ENCODE assay signal across 10 mouse cellular contexts in genomic region chr11:31168831-31169160, GRCm38 (mm10). TPM values are rescaled to one million over a fixed set of nuclear protein-coding genes. Genes with fewer than 3 reads are reported as not detected.
DNase-seq lines count a peak whose midpoint lies in the region; ATAC-seq and TF ChIP-seq lines count a peak whose summit lies in the region.
"Had no signal": no experiment of that assay in that cellular context is flagged by ENCODE, and none has a peak within 500 bp of the region (broad histone marks: within the 10 kb centered on the region; RNA-seq: fewer than 3 reads in every experiment).

No protein-coding gene starts in this region.

- H3K4me2 ChIP-seq in forebrain, postnatal 0 days (ENCODE audit: low read depth): peak overlapping the region; percentile 54
- H3K4me2 ChIP-seq in liver, embryonic 13.5 days: peak overlapping the region; percentile 49; the same call in 1 of the 2 replicates

- peaks cover 20% of the 10 kb centered on the region for H3K9me3 ChIP-seq in E14TG2a.4 (ENCODE audit: low read length)
- no peaks in the 10 kb centered on the region for H3K9me3 ChIP-seq in forebrain, postnatal 0 days (ENCODE audit: low read length)
- no peaks in the 10 kb centered on the region for H3K9me3 ChIP-seq in liver, embryonic 13.5 days (replicated peaks)

- peaks cover 7% of the 10 kb centered on the region; the same call in 1 of the 2 replicates for H3K4me1 ChIP-seq in E14TG2a.4 (replicated peaks; ENCODE audit: low read depth, low read length)
- no peaks in the 10 kb centered on the region for H3K4me1 ChIP-seq in forebrain, postnatal 0 days (ENCODE audit: insufficient read depth)
- H3K4me1 ChIP-seq in liver, embryonic 13.5 days (replicated peaks): peaks cover 11% of the 10 kb centered on the region; the same call in 1 of the 2 replicates

- ATAC-seq in forebrain, postnatal 0 days: no peak
- ATAC-seq in liver, embryonic 13.5 days (ENCODE audit: low read depth): no peak

- H3K27ac ChIP-seq in forebrain, postnatal 0 days (ENCODE audit: low read depth, low read length): no peak overlapping the region
- H3K27ac ChIP-seq in liver, embryonic 13.5 days: no peak overlapping the region

- H3K4me3 ChIP-seq in E14TG2a.4 (replicated peaks; ENCODE audit: low read length): peak overlapping the region; percentile 68; the same call in 1 of the 2 replicates
- peak overlapping the region; percentile 35 for H3K4me3 ChIP-seq in forebrain, postnatal 0 days (ENCODE audit: low read depth, low read length)
- peak overlapping the region; percentile 37; the same call in 1 of the 2 replicates for H3K4me3 ChIP-seq in liver, embryonic 13.5 days (replicated peaks)

- H3K9ac ChIP-seq in forebrain, postnatal 0 days: no peak overlapping the region
- H3K9ac ChIP-seq in liver, embryonic 13.5 days: no peak overlapping the region

- TF ChIP-seq CTCF in E14TG2a.4 (conservative IDR thresholded peaks at IDR 0.05; ENCODE audit: low read length): no peak
- TF ChIP-seq CTCF in forebrain, postnatal 0 days (IDR thresholded peaks at IDR 0.05; ENCODE audit: low read depth): no peak

- peak; percentile 9 for DNase-seq in 3T3-L1 (ENCODE audit: low read depth, low spot score)
- DNase-seq in forebrain, postnatal 0 days: peak; percentile 7
- no peak for DNase-seq in liver, embryonic 13.5 days
- DNase-seq in thymus, postnatal 25 days: no peak
- no peak for DNase-seq in cerebellum, postnatal 14 days
- DNase-seq in right cerebral cortex, postnatal 4 days: no peak
- no peak for DNase-seq in left cerebral cortex, adult 11 months (ENCODE audit: low spot score)

- no peaks in the 10 kb centered on the region for H3K36me3 ChIP-seq in E14TG2a.4 (ENCODE audit: insufficient read depth, low read length)
- no peaks in the 10 kb centered on the region for H3K36me3 ChIP-seq in forebrain, postnatal 0 days (ENCODE audit: insufficient read depth)
- no peaks in the 10 kb centered on the region for H3K36me3 ChIP-seq in liver, embryonic 13.5 days

- 35% methylated on average over 2 of the region's 2 CpGs for WGBS in forebrain, postnatal 0 days
- WGBS in liver, embryonic 13.5 days (ENCODE audit: insufficient replicate concordance): 34% methylated on average over 2 of the region's 2 CpGs

- no peaks in the 10 kb centered on the region for H3K27me3 ChIP-seq in E14TG2a.4 (ENCODE audit: insufficient read depth, low read length)
- H3K27me3 ChIP-seq in forebrain, postnatal 0 days (ENCODE audit: insufficient read depth, low read length): no peaks in the 10 kb centered on the region
- no peaks in the 10 kb centered on the region for H3K27me3 ChIP-seq in liver, embryonic 13.5 days

RNA-seq across cellular contexts. Expression of gene Gm17332, which starts 13.5 kb away (rescaled TPM):
- total RNA-seq in forebrain, postnatal 0 days (2014; rRNA removed): not detected in 2 replicates
- not detected in 2 replicates for polyA plus RNA-seq in forebrain, postnatal 0 days (2015; fragmentation: Nextera tagmentation; extraction: Ambion mirVana)
- not detected in 2 replicates for polyA plus RNA-seq in liver, embryonic 13.5 days (2015; fragmentation: Nextera tagmentation; extraction: Ambion mirVana)
- total RNA-seq: layer of hippocampus, adult 18-20 months had no signal
- polyA plus RNA-seq: brain, embryonic 14.5 days had no signal

Comparison
In these comparisons a context has a peak if more than half of its experiments do, and no peak if none do; other contexts are left out.
1. DNase-seq: peak in 3T3-L1 (single experiment) and forebrain, postnatal 0 days (single experiment); none in liver, embryonic 13.5 days (single experiment), thymus, postnatal 25 days (single experiment), cerebellum, postnatal 14 days (0 of 2), right cerebral cortex, postnatal 4 days (single experiment) and left cerebral cortex, adult 11 months (single experiment).
2. Peak in every context shown above with its lines, with median percentiles within 50 percentile points of each other: H3K4me3 ChIP-seq.